Mouse (Mus musculus) macrophage (primary cell): ENCODE results near the gene Smim6. TPM values are rescaled to one million over a fixed set of nuclear protein-coding genes. Genes with fewer than 3 reads are reported as not detected.
A peak's percentile ranks its signal among the peaks of the same experiment; 100 is the strongest.

Source experiments
- H3K27ac ChIP-seq: fragments of 350-480 bp; formaldehyde crosslinking; 2 replicates; pipeline ENCODE4 v1.9.0; 2021
- H3K36me3 ChIP-seq: fragments of 350-480 bp; formaldehyde crosslinking; 2 replicates; pipeline ENCODE4 v1.9.0; 2021; ENCODE audit errors: inconsistent target
- H3K4me3 ChIP-seq: fragments of 350-480 bp; formaldehyde crosslinking; 2 replicates; pipeline ENCODE4 v1.9.0; 2021; ENCODE audit errors: inconsistent target
- H3K79me2 ChIP-seq: fragments of 350-480 bp; formaldehyde crosslinking; 2 replicates; pipeline ENCODE4 v1.9.0; 2021; ENCODE audit errors: inconsistent target
- WGBS: methylation state at CpG from one replicate; pipeline ENCODE4 v1.1.7; 2026; ENCODE audit warnings: inconsistent platforms; ENCODE audit not compliant: missing documents; 5-methylcytosine and 5-hydroxymethylcytosine counted together
- polyA plus RNA-seq: library from polyadenylated mRNA; stranded (reverse); fragments of 250-400 nt; gene quantifications from 3 replicates; pipeline ENCODE4 v1.2.4, GENCODE M21; 2018; ENCODE audit warnings: inconsistent platforms

The Smim6 gene
- polyA plus RNA-seq, 1 experiment from 2014 or later = not detected

GRCm38 (mm10) chr11:115904956-115905790, 6.6 kb upstream of the Smim6 start:
- Histone ChIP-seq H3K4me3 (no peak overlapping the region), H3K79me2 (no peaks in the 10 kb centered on the region), H3K27ac (no peak overlapping the region), H3K36me3 (no peaks in the 10 kb centered on the region)
- 93% methylated on average over 16 of the region's 16 CpGs for WGBS

- Histone ChIP-seq H3K36me3 (no peaks in the 10 kb centered on the region), H3K79me2 (no peaks in the 10 kb centered on the region), H3K27ac (no peak overlapping the region), H3K4me3 (no peak overlapping the region)
- 94% methylated on average over 3 of the region's 3 CpGs for WGBS
Measured at GRCm38 (mm10) chr11:115906116-115906515, 5.7 kb upstream of the Smim6 start.

- Histone ChIP-seq H3K4me3 (no peak overlapping the region), H3K27ac (no peak overlapping the region), H3K36me3 (no peaks in the 10 kb centered on the region; the same call in 1 of the 2 replicates), H3K79me2 (no peaks in the 10 kb centered on the region)
- 97% methylated on average over 5 of the region's 5 CpGs for WGBS
Measured at GRCm38 (mm10) chr11:115906521-115906920, 5.3 kb upstream of the Smim6 start.

- no peaks in the 10 kb centered on the region for H3K79me2 ChIP-seq
- H3K36me3 ChIP-seq = peaks cover 21% of the 10 kb centered on the region; the same call in 1 of the 2 replicates
- H3K27ac ChIP-seq = no peak overlapping the region
- no peak overlapping the region for H3K4me3 ChIP-seq
- WGBS = 48% methylated on average over 5 of the region's 5 CpGs
Measured at GRCm38 (mm10) chr11:115911134-115911561, 669 bp upstream of the Smim6 start.

- 94% methylated on average over 3 of the region's 4 CpGs for WGBS
- H3K36me3 ChIP-seq = peaks cover 43% of the 10 kb centered on the region; the same call in 1 of the 2 replicates
Measured at GRCm38 (mm10) chr11:115916579-115916978, 4.8 kb downstream of the Smim6 start.

GRCm38 (mm10) chr11:115918637-115919036, 6.8 kb downstream of the Smim6 start:
- Histone ChIP-seq H3K27ac (no peak overlapping the region), H3K4me3 (no peak overlapping the region), H3K36me3 (peaks cover 46% of the 10 kb centered on the region; the same call in 1 of the 2 replicates), H3K79me2 (no peaks in the 10 kb centered on the region)
- 98% methylated on average over 5 of the region's 5 CpGs for WGBS

More at GRCm38 (mm10) chr11:115916579-115916978, 4.8 kb downstream of the Smim6 start:
- Histone ChIP-seq H3K27ac (no peak overlapping the region), H3K4me3 (no peak overlapping the region), H3K79me2 (no peaks in the 10 kb centered on the region)

GRCm38 (mm10) chr11:115919073-115919472, 7.3 kb downstream of the Smim6 start:
- no peak overlapping the region for H3K27ac ChIP-seq
- 89% methylated on average over 5 of the region's 5 CpGs for WGBS
- H3K36me3 ChIP-seq = peaks cover 45% of the 10 kb centered on the region; the same call in 1 of the 2 replicates

GRCm38 (mm10) chr11:115920110-115920818, 8.4 kb downstream of the Smim6 start:
- WGBS = 51% methylated on average over 6 of the region's 6 CpGs
- Histone ChIP-seq H3K79me2 (no peaks in the 10 kb centered on the region), H3K36me3 (peaks cover 56% of the 10 kb centered on the region; the same call in 1 of the 2 replicates), H3K27ac (no peak overlapping the region), H3K4me3 (no peak overlapping the region)

More at GRCm38 (mm10) chr11:115919073-115919472, 7.3 kb downstream of the Smim6 start:
- H3K4me3 ChIP-seq = no peak overlapping the region
- H3K79me2 ChIP-seq = no peaks in the 10 kb centered on the region

GRCm38 (mm10) chr11:115921986-115922385, 10.2 kb downstream of the Smim6 start:
- WGBS = 100% methylated on average over 1 of the region's 1 CpGs
- Histone ChIP-seq H3K27ac (no peak overlapping the region), H3K4me3 (no peak overlapping the region), H3K36me3 (peaks cover 52% of the 10 kb centered on the region), H3K79me2 (no peaks in the 10 kb centered on the region)

- H3K36me3 ChIP-seq = peaks cover 38% of the 10 kb centered on the region
- H3K27ac ChIP-seq = no peak overlapping the region
- peaks cover 21% of the 10 kb centered on the region for H3K79me2 ChIP-seq
- H3K4me3 ChIP-seq = no peak overlapping the region
- 43% methylated on average over 8 of the region's 8 CpGs for WGBS
Measured at GRCm38 (mm10) chr11:115929031-115929430, 17.2 kb downstream of the Smim6 start.

- Histone ChIP-seq H3K79me2 (peaks cover 29% of the 10 kb centered on the region), H3K36me3 (peaks cover 31% of the 10 kb centered on the region), H3K27ac (no peak overlapping the region), H3K4me3 (no peak overlapping the region)
- 40% methylated on average over 3 of the region's 3 CpGs for WGBS
Measured at GRCm38 (mm10) chr11:115929818-115930217, 18.0 kb downstream of the Smim6 start.

GRCm38 (mm10) chr11:115931235-115931634, 19.4 kb downstream of the Smim6 start:
- Histone ChIP-seq H3K4me3 (no peak overlapping the region), H3K79me2 (peaks cover 43% of the 10 kb centered on the region), H3K36me3 (peaks cover 30% of the 10 kb centered on the region), H3K27ac (no peak overlapping the region)
- WGBS = 92% methylated on average over 3 of the region's 3 CpGs

GRCm38 (mm10) chr11:115933108-115933746, 21.4 kb downstream of the Smim6 start, which contains the start of the genes Sap30bp and Recql5:
Sap30bp (plus strand) TSS chr11:115933282.
Recql5 (minus strand) TSS chr11:115933477.
- WGBS = under 1% methylated on average over 28 of the region's 28 CpGs
- peaks cover 31% of the 10 kb centered on the region for H3K36me3 ChIP-seq
- peak within 1 kb of the TSS; percentile 51 for H3K27ac ChIP-seq
- H3K79me2 ChIP-seq = peaks cover 57% of the 10 kb centered on the region
- H3K4me3 ChIP-seq = peak within 1 kb of the TSS; percentile 99

- under 1% methylated on average over 15 of the region's 16 CpGs for WGBS
- Histone ChIP-seq H3K79me2 (peaks cover 57% of the 10 kb centered on the region), H3K36me3 (peaks cover 31% of the 10 kb centered on the region), H3K4me3 (peak overlapping the region; percentile 99), H3K27ac (peak overlapping the region; percentile 51)
Measured at GRCm38 (mm10) chr11:115933747-115934110, 21.9 kb downstream of the Smim6 start.
